Mouse (Mus musculus): ENCODE data around the gene Foxp1. TPM values are rescaled to one million over a fixed set of nuclear protein-coding genes. Genes with fewer than 3 reads are reported as not detected.

The Foxp1 gene
- total and polyA plus RNA-seq, 3 experiments, result 57.4 to 88.1 (median 79.8) TPM

- Histone ChIP-seq H3K4me1 (ENCODE audit: insufficient read depth, low read depth, low read length) (no peaks in the 10 kb centered on the region; the same call in 1 of the 2 replicates), H3K27me3 (ENCODE audit: insufficient read depth, low read length) (no peaks in the 10 kb centered on the region; the same call in 1 of the 2 replicates), H3K36me3 (replicated peaks) (peaks cover 2% of the 10 kb centered on the region), H3K9me3 (replicated peaks) (no peaks in the 10 kb centered on the region), H3K4me3 (ENCODE audit: low read depth, low read length) (no peak overlapping the region)
- no peak for TF ChIP-seq CTCF (IDR thresholded peaks at IDR 0.05; ENCODE audit: low read depth, low read length)
- no peak for TF ChIP-seq GATA1 (IDR thresholded peaks at IDR 0.05; ENCODE audit: borderline replicate concordance, low read length)
- no peak for TF ChIP-seq POLR2AphosphoS5 (IDR thresholded peaks at IDR 0.05; ENCODE audit: insufficient replicate concordance, low read depth, low read length)
- TF ChIP-seq TAL1 (conservative IDR thresholded peaks at IDR 0.05; ENCODE audit: low read depth, low read length), result no peak
- TF ChIP-seq GATA2 (IDR thresholded peaks at IDR 0.05; ENCODE audit: borderline replicate concordance, low read depth, low read length), result no peak
- DNase-seq (ENCODE audit: low spot score), result no peak
- no peak for ATAC-seq (ENCODE audit: extremely low read depth, insufficient number of reproducible peaks, low FRiP score, poor library complexity, severe bottlenecking)
These were observed 349.9 kb downstream of the Foxp1 start for GRCm38 (mm10) chr6:99172589-99172986.

GRCm38 (mm10) chr6:99171901-99172588 is 350.5 kb downstream of the Foxp1 start:
- TF ChIP-seq GATA1 (IDR thresholded peaks at IDR 0.05; ENCODE audit: borderline replicate concordance, low read length) (no peak), GATA2 (IDR thresholded peaks at IDR 0.05; ENCODE audit: borderline replicate concordance, low read depth, low read length) (no peak)
- Histone ChIP-seq H3K27me3 (ENCODE audit: insufficient read depth, low read length) (no peaks in the 10 kb centered on the region; the same call in 1 of the 2 replicates), H3K9me3 (replicated peaks) (no peaks in the 10 kb centered on the region), H3K36me3 (replicated peaks) (peaks cover 2% of the 10 kb centered on the region), H3K4me3 (ENCODE audit: low read depth, low read length) (no peak overlapping the region), H3K4me1 (ENCODE audit: insufficient read depth, low read depth, low read length) (no peaks in the 10 kb centered on the region; the same call in 1 of the 2 replicates)
- ATAC-seq (ENCODE audit: extremely low read depth, insufficient number of reproducible peaks, low FRiP score, poor library complexity, severe bottlenecking) (no peak), DNase-seq (ENCODE audit: low spot score) (no peak)

- no peak for TF ChIP-seq GATA1 (IDR thresholded peaks at IDR 0.05; ENCODE audit: borderline replicate concordance, low read length)
- no peak for TF ChIP-seq GATA2 (IDR thresholded peaks at IDR 0.05; ENCODE audit: borderline replicate concordance, low read depth, low read length)
- no peak for TF ChIP-seq CTCF (IDR thresholded peaks at IDR 0.05; ENCODE audit: low read depth, low read length)
- TF ChIP-seq POLR2AphosphoS5 (IDR thresholded peaks at IDR 0.05; ENCODE audit: insufficient replicate concordance, low read depth, low read length), result no peak
- Histone ChIP-seq H3K4me1 (ENCODE audit: insufficient read depth, low read depth, low read length) (no peaks in the 10 kb centered on the region; the same call in 1 of the 2 replicates), H3K4me3 (ENCODE audit: low read depth, low read length) (no peak overlapping the region), H3K36me3 (replicated peaks) (peaks cover 2% of the 10 kb centered on the region), H3K27me3 (ENCODE audit: insufficient read depth, low read length) (no peaks in the 10 kb centered on the region; the same call in 1 of the 2 replicates), H3K9me3 (replicated peaks) (no peaks in the 10 kb centered on the region)
- ATAC-seq (ENCODE audit: extremely low read depth, insufficient number of reproducible peaks, low FRiP score, poor library complexity, severe bottlenecking) (no peak), DNase-seq (ENCODE audit: low spot score) (no peak)
These were observed 351.2 kb downstream of the Foxp1 start for GRCm38 (mm10) chr6:99171281-99171825.

- no peak overlapping the region for H3K4me3 ChIP-seq (ENCODE audit: low read depth, low read length)
- no peaks in the 10 kb centered on the region; the same call in 1 of the 2 replicates for H3K4me1 ChIP-seq (ENCODE audit: insufficient read depth, low read depth, low read length)
- no peak for TF ChIP-seq GATA1 (IDR thresholded peaks at IDR 0.05; ENCODE audit: borderline replicate concordance, low read length)
- TF ChIP-seq POLR2AphosphoS5 (IDR thresholded peaks at IDR 0.05; ENCODE audit: insufficient replicate concordance, low read depth, low read length), result no peak
- TF ChIP-seq GATA2 (IDR thresholded peaks at IDR 0.05; ENCODE audit: borderline replicate concordance, low read depth, low read length), result no peak
- no peak for TF ChIP-seq TAL1 (conservative IDR thresholded peaks at IDR 0.05; ENCODE audit: low read depth, low read length)
- no peak for TF ChIP-seq CTCF (IDR thresholded peaks at IDR 0.05; ENCODE audit: low read depth, low read length)
- H3K27me3 ChIP-seq (ENCODE audit: insufficient read depth, low read length), result no peaks in the 10 kb centered on the region
- H3K9me3 ChIP-seq (replicated peaks), result no peaks in the 10 kb centered on the region
- no peaks in the 10 kb centered on the region for H3K36me3 ChIP-seq (replicated peaks)
- DNase-seq (ENCODE audit: low spot score), result no peak
- no peak for ATAC-seq (ENCODE audit: extremely low read depth, insufficient number of reproducible peaks, low FRiP score, poor library complexity, severe bottlenecking)
These were observed 353.8 kb downstream of the Foxp1 start for GRCm38 (mm10) chr6:99168727-99169126.

GRCm38 (mm10) chr6:99167001-99167400 is 355.5 kb downstream of the Foxp1 start:
- H3K4me1 ChIP-seq (ENCODE audit: insufficient read depth, low read depth, low read length), result no peaks in the 10 kb centered on the region; the same call in 1 of the 2 replicates
- no peak overlapping the region for H3K4me3 ChIP-seq (ENCODE audit: low read depth, low read length)
- no peaks in the 10 kb centered on the region for H3K27me3 ChIP-seq (ENCODE audit: insufficient read depth, low read length)
- peaks cover 4% of the 10 kb centered on the region for H3K36me3 ChIP-seq (replicated peaks)
- DNase-seq (ENCODE audit: low spot score), result no peak
- TF ChIP-seq CTCF (IDR thresholded peaks at IDR 0.05; ENCODE audit: low read depth, low read length), result no peak
- TF ChIP-seq GATA2 (IDR thresholded peaks at IDR 0.05; ENCODE audit: borderline replicate concordance, low read depth, low read length), result no peak
- TF ChIP-seq TAL1 (conservative IDR thresholded peaks at IDR 0.05; ENCODE audit: low read depth, low read length), result no peak
- TF ChIP-seq GATA1 (IDR thresholded peaks at IDR 0.05; ENCODE audit: borderline replicate concordance, low read length), result no peak
- no peak for TF ChIP-seq POLR2AphosphoS5 (IDR thresholded peaks at IDR 0.05; ENCODE audit: insufficient replicate concordance, low read depth, low read length)
- no peak for ATAC-seq (ENCODE audit: extremely low read depth, insufficient number of reproducible peaks, low FRiP score, poor library complexity, severe bottlenecking)
- H3K9me3 ChIP-seq (replicated peaks), result no peaks in the 10 kb centered on the region

GRCm38 (mm10) chr6:99166169-99166568 is 356.4 kb downstream of the Foxp1 start:
- no peak for TF ChIP-seq TAL1 (conservative IDR thresholded peaks at IDR 0.05; ENCODE audit: low read depth, low read length)
- no peak for TF ChIP-seq GATA2 (IDR thresholded peaks at IDR 0.05; ENCODE audit: borderline replicate concordance, low read depth, low read length)
- TF ChIP-seq POLR2AphosphoS5 (IDR thresholded peaks at IDR 0.05; ENCODE audit: insufficient replicate concordance, low read depth, low read length), result no peak
- no peak for TF ChIP-seq CTCF (IDR thresholded peaks at IDR 0.05; ENCODE audit: low read depth, low read length)
- TF ChIP-seq GATA1 (IDR thresholded peaks at IDR 0.05; ENCODE audit: borderline replicate concordance, low read length), result no peak
- Histone ChIP-seq H3K4me1 (ENCODE audit: insufficient read depth, low read depth, low read length) (no peaks in the 10 kb centered on the region; the same call in 1 of the 2 replicates), H3K4me3 (ENCODE audit: low read depth, low read length) (no peak overlapping the region), H3K9me3 (replicated peaks) (no peaks in the 10 kb centered on the region), H3K27me3 (ENCODE audit: insufficient read depth, low read length) (no peaks in the 10 kb centered on the region), H3K36me3 (replicated peaks) (peaks cover 4% of the 10 kb centered on the region)
- DNase-seq (ENCODE audit: low spot score), result no peak
- no peak for ATAC-seq (ENCODE audit: extremely low read depth, insufficient number of reproducible peaks, low FRiP score, poor library complexity, severe bottlenecking)

Measured in G1E (cell line).